Mouse (Mus musculus): ENCODE results near the gene Arhgap6. TPM values are rescaled to one million over a fixed set of nuclear protein-coding genes. Genes with fewer than 3 reads are reported as not detected.

Gene Arhgap6
- polyA plus RNA-seq, 1 experiment, result 1.9 TPM

DNA sequence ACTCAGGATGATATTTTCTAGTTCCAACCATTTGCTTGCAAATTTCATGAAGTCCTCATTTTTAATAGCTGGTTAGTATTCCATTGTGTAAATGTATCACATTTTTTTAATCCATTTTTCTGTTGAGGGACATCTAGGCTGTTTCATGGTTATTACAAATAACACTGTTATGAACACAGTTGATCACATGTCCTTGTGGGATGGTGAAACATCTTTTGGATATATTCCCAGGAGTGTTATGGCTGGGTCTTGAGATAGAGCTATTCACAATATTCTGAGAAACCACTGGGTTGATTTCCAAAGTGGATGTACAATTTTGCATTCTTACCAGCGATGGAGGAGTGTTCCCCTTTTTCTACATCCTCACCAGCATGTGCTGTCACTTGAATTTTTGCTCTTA is 137.5 kb downstream of the Arhgap6 start:
- no peak overlapping the region for H3K27ac ChIP-seq (replicated peaks; ENCODE audit: low read depth, low read length)
- no peaks in the 10 kb centered on the region for H3K4me1 ChIP-seq (ENCODE audit: control insufficient read depth, insufficient read depth, insufficient read length, low read length)
- H3K4me3 ChIP-seq (ENCODE audit: insufficient read depth, low read depth, low read length), result no peak overlapping the region

DNA sequence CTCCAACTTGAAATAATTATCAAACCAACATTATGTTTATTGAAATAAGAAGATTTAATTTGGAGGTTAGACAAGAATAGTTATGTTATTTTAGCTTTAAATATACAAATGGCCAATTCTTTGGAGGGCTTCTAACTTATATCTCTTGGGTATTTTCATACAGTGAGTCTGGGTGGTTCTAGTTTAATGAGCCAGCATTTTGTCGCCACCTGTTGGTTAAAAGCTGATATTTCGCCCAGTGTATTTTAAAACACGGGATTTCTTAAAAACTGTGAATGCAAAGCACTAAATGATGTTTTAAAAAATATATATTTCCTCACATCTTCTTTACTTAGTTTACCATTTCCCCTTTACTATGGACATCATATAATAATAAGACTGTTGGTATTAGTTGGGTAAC is 140.5 kb downstream of the Arhgap6 start:
- Histone ChIP-seq H3K27ac (replicated peaks; ENCODE audit: low read depth, low read length) (no peak overlapping the region), H3K4me1 (ENCODE audit: control insufficient read depth, insufficient read depth, insufficient read length, low read length) (no peaks in the 10 kb centered on the region), H3K4me3 (ENCODE audit: insufficient read depth, low read depth, low read length) (no peak overlapping the region)

DNA sequence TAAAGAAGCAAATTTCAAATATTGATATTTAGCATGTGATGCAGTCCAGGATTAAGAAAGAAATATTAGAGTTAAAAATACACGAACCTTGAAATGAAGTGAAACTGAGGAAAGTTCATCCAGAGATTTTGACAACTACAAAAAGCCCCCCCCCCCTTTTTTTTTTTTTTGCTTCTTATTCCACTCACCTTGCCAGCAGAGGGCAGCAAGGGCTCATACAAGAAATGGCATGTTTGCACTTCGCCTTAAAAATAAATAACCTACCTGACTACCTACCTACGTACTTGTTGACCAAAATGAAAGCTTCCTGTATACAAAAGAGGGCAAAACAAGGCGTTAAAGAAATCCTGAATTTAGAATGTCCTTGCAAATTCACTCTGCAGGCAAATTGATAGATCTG is 143.0 kb downstream of the Arhgap6 start:
- Histone ChIP-seq H3K4me3 (ENCODE audit: insufficient read depth, low read depth, low read length) (no peak overlapping the region), H3K27ac (replicated peaks; ENCODE audit: low read depth, low read length) (no peak overlapping the region), H3K4me1 (ENCODE audit: control insufficient read depth, insufficient read depth, insufficient read length, low read length) (no peaks in the 10 kb centered on the region)

DNA sequence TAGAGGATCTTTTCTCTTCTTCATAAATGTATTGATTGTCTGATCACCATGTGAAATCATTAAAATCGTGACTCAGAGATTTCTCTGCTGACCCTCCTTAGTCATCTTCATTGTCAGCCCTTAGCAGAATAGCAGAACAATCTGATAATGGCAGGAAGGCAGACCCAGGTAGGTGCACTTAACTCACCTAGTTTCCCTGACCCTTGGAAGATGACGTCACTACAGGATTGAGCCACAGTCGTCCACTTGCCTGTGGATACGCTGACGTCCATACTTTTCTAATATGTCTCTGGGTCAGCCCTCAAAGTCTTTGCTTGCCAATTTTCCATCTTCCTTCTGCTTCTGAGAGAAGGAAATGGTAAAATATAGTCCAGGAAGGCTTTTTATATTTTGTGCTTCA is 146.8 kb downstream of the Arhgap6 start:
- Histone ChIP-seq H3K4me3 (ENCODE audit: insufficient read depth, low read depth, low read length) (no peak overlapping the region), H3K27ac (replicated peaks; ENCODE audit: low read depth, low read length) (no peak overlapping the region), H3K4me1 (ENCODE audit: control insufficient read depth, insufficient read depth, insufficient read length, low read length) (no peaks in the 10 kb centered on the region)

DNA sequence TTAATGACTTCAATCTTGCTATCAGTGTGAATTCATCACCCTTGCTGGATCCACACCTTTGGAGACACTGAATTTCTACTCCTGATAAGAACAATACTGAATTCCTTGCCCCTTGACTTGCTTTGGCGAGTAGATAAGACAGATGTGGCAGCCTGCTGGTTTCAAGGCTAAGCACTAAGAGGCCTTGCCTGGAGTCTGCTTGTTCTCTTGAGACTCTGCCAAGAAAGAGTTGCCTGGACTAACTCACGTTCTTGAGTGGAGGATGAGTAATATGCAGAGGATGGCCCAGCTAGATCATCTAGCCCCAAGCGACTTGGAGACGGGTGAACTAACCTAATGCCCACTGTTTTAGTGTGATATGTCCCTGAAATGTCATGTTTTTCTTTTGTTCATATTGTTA is 148.3 kb downstream of the Arhgap6 start:
- Histone ChIP-seq H3K27ac (replicated peaks; ENCODE audit: low read depth, low read length) (no peak overlapping the region), H3K4me3 (ENCODE audit: insufficient read depth, low read depth, low read length) (no peak overlapping the region), H3K4me1 (ENCODE audit: control insufficient read depth, insufficient read depth, insufficient read length, low read length) (no peaks in the 10 kb centered on the region)

DNA sequence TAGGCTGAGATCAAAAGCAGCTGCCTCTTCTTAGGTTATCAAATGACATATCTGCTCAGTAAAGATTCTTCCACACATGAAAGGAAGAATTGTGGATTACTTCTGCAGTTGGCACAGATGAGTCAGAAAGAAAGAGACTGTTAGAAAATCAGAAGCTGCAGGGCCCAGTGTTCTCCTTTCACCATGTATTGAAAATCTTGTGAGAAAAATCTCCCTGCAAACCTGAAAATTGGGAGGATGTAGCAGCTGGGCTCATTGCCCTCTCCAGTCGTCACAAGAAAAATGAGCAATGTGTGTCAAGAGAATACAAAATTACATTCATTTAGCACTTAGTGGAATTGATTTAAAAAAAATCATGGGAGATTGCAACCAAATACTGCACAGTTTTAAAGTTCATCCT is 180.5 kb downstream of the Arhgap6 start:
- H3K27ac ChIP-seq (replicated peaks; ENCODE audit: low read depth, low read length), result no peak overlapping the region
- H3K4me1 ChIP-seq (ENCODE audit: control insufficient read depth, insufficient read depth, insufficient read length, low read length), result no peaks in the 10 kb centered on the region
- H3K4me3 ChIP-seq (ENCODE audit: insufficient read depth, low read depth, low read length), result no peak overlapping the region

DNA sequence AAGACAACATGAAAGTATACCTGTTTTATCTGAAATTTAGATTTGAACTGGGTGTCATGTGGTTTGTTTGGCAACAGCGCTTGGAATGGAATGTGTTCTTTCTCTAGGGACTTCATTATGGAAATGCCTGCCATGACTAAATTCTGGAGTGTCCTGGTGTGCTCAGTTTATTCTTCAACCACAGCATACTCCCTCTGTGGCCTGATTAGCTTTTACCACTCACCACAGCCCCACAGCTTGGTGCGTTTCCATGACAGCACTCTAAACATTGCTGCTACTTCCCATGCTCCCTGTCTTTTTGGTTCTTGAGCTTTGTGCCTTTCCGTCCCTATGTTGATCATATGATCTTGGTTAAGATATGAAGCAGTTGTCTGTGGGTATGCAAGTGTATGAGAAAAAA is 182.9 kb downstream of the Arhgap6 start:
- no peak overlapping the region for H3K4me3 ChIP-seq (ENCODE audit: insufficient read depth, low read depth, low read length)
- H3K4me1 ChIP-seq (ENCODE audit: control insufficient read depth, insufficient read depth, insufficient read length, low read length), result no peaks in the 10 kb centered on the region
- H3K27ac ChIP-seq (replicated peaks; ENCODE audit: low read depth, low read length), result no peak overlapping the region

DNA sequence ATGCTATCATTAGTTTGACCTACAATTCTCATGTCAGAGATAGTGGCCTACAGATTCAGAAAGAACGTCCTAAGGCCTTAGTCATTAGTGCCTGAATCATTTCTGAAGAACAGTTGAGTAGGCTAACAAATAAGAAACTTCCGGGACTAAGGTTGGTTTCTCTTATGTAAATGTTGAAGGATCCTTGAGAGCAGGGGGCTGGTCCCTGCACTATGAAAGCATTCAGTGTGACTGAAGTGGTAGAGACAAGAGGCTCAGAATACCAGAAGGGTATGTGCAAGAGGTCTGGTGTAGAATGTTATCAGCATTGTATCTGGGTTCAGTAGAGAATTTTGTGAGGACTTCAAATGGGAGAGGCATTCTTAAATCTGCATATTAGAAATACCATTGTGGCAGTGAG is 185.5 kb downstream of the Arhgap6 start:
- Histone ChIP-seq H3K4me1 (ENCODE audit: control insufficient read depth, insufficient read depth, insufficient read length, low read length) (no peaks in the 10 kb centered on the region), H3K27ac (replicated peaks; ENCODE audit: low read depth, low read length) (no peak overlapping the region), H3K4me3 (ENCODE audit: insufficient read depth, low read depth, low read length) (no peak overlapping the region)

DNA sequence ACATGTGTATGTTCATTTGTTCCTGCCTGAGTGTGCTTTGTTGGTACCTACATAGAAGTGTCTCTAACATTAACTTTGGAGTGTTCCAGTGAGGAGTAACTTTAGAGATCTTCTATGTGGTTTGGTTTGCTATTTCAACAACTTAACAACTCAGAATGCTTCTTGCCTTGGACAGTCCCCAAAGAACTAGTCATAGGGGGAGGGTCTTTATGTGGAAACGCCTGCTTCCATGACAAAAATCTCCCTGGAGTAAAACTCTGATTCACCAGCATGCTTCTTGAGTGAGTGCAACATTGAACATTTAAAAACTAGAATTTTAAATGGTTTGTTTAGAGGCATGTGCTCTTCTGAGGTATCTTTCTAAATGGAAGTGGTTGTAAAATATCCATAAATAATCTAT is 212.2 kb downstream of the Arhgap6 start:
- Histone ChIP-seq H3K4me3 (ENCODE audit: insufficient read depth, low read depth, low read length) (no peak overlapping the region), H3K27ac (replicated peaks; ENCODE audit: low read depth, low read length) (no peak overlapping the region), H3K4me1 (ENCODE audit: control insufficient read depth, insufficient read depth, insufficient read length, low read length) (no peaks in the 10 kb centered on the region)

DNA sequence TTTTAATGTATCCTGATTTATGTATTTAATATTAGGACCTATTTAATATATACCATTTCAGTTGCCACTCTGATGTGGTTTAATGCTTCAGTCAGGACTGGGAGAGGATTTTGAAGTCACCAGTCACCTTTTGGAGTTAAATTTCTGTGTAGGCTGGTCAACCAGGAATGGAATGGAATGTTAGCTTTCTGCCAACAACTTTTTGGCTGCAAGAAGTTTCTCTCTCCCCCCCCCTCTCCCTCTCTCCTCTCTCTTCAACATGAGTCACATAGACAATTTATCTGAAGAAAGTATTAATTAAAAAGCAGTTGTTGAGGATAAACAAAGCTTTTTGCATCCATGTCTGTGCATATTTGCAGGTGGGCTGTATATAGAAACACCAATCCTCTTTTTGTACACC is 217.8 kb downstream of the Arhgap6 start:
- Histone ChIP-seq H3K4me3 (ENCODE audit: insufficient read depth, low read depth, low read length) (no peak overlapping the region), H3K27ac (replicated peaks; ENCODE audit: low read depth, low read length) (no peak overlapping the region), H3K4me1 (ENCODE audit: control insufficient read depth, insufficient read depth, insufficient read length, low read length) (no peaks in the 10 kb centered on the region)

DNA sequence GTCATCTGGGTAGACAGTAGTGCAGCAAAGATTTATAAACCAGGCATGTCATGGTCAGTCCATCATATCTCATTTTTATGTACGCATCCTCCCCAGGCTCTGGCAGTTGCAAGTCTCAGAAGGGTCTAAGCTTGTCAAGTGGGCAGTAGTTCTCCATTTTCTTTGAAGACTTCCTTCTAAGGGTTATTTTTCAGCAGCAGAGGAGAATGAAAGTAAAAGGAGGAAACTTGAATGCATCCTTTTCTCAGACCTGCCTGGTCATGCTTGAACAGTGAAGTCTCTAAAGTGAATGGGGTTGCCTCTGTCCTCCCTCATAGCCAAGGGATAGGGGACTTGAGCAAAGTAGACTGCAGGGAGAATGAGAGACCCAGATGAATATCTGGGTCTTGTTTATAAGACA is 239.5 kb downstream of the Arhgap6 start:
- H3K4me1 ChIP-seq (ENCODE audit: control insufficient read depth, insufficient read depth, insufficient read length, low read length), result no peaks in the 10 kb centered on the region
- H3K27ac ChIP-seq (replicated peaks; ENCODE audit: low read depth, low read length), result no peak overlapping the region
- H3K4me3 ChIP-seq (ENCODE audit: insufficient read depth, low read depth, low read length), result no peak overlapping the region

DNA sequence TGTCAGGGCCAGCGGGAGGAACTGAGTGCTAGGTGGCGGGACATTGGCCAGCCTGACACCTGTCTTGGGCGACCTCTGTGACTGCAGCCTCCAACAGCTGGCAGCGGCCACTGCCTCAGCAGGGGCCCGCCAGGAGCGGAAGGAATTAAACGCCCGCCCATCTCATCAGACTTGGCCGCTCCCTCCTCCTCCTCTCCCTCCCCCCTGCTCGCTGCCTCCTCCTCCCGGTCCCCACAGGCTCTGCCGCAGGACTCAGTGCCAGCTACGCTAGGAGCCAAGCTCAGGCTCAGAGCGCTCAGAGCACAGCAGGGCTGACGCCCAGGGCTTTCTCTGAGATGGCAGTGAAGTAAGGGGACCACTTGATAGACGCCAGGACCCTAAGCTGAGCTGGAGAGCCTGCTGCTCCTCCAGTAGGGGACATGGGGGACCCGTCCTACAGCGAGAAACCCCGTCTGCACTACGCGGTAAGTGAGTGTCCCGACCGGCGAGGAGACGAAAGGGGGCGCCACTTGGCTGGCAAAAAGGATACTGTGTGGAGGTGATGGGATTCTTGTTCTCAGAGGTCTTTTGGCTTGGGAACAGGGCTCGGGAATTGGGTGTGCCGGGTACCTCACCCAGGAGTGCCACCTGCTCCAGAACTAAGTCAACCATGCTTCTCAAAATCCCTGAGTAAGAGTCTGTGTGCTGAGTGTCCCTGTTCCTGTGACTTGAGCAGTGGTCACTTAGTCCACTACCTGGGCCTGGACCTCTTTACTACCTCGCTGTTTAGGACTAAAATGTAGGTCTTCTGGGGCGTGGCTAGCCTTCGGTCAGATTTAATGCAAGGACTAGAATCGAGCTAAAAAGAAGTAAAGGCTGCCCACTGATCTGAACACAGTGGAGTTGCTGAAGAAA is 241.8 kb downstream of the Arhgap6 start:
- Histone ChIP-seq H3K4me1 (ENCODE audit: control insufficient read depth, insufficient read depth, insufficient read length, low read length) (no peaks in the 10 kb centered on the region), H3K27ac (replicated peaks; ENCODE audit: low read depth, low read length) (peak overlapping the region; percentile 45), H3K4me3 (ENCODE audit: insufficient read depth, low read depth, low read length) (peak overlapping the region; percentile 62)

DNA sequence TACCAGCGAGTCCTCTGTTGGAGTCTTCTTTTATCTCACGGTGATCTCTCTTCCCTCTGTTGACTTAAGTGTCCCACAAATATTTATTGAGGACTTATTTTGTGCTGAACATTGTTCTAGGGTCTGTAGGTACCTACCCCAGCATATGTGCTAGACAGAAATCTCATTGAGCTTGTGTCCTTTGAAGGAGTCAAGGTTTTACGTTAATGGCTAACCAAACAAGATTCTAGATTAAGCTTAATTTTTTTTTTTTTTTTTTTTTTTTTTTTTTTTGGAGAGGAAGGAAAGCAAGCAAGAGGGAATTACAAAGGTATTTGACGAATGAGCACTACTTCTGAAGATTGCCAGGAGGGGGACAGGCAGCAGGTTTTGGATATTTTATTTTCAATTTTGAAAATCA is 242.5 kb downstream of the Arhgap6 start:
- no peak overlapping the region; the same call in 1 of the 2 replicates for H3K27ac ChIP-seq (replicated peaks; ENCODE audit: low read depth, low read length)
- no peaks in the 10 kb centered on the region for H3K4me1 ChIP-seq (ENCODE audit: control insufficient read depth, insufficient read depth, insufficient read length, low read length)
- peak overlapping the region; percentile 62; the same call in 1 of the 2 replicates for H3K4me3 ChIP-seq (ENCODE audit: insufficient read depth, low read depth, low read length)

DNA sequence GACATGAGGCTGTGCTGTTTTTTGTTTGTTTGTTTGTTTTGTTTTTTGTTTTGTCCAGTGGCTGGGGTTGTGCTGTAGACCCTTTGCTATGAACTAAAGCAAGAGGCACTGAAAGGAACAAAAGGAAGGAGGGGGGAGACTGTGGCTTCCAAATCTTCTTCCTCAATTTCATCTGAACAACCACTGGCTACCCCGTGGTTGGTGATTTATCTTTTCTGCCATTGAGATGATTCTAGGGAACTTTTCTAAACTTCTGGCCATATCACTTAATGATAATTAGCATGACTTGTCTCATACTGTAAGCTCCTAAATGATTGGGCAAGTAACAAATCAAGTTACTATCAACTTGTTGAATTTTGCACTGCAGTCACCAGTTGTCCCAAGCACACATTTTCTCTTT is 249.0 kb downstream of the Arhgap6 start:
- Histone ChIP-seq H3K4me1 (ENCODE audit: control insufficient read depth, insufficient read depth, insufficient read length, low read length) (no peaks in the 10 kb centered on the region), H3K4me3 (ENCODE audit: insufficient read depth, low read depth, low read length) (no peak overlapping the region), H3K27ac (replicated peaks; ENCODE audit: low read depth, low read length) (no peak overlapping the region)

DNA sequence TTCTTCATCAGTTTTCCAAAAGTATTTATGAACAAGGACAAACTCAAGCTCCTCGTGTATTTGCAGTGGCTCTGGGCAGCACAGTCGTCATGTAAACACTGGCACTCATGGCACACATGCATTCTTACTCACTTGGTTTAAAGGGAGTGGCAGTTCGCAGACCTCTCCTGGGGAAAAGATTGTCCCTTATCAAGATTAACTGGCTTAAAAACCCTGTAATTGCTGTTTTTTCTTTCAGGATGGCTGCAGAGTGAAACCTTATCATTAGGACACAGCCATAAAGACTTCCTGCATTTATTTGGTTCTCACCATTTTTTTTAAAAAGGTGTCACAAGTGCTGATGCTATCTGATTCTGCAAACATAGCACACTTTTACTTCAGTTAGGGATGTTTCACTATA is 252.7 kb downstream of the Arhgap6 start:
- Histone ChIP-seq H3K4me3 (ENCODE audit: insufficient read depth, low read depth, low read length) (no peak overlapping the region), H3K4me1 (ENCODE audit: control insufficient read depth, insufficient read depth, insufficient read length, low read length) (no peaks in the 10 kb centered on the region)

DNA sequence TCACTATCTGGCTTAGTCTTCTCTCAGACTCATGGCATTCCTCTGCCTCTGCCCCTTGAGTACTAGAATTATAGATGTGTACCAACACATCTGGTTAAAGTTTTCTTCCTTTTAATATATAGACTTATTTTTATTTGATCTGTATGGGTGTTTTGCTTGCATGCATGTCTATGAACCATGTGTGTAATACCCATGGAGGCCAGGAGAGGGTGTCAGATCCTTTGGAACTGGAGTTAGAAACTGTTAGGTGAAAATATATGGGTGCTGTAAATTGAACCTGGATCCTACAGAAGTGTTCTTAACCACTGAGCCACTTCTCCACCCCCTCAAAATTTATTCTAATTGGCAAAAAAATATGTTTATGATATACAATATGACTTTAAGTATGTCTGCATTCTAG is 254.7 kb downstream of the Arhgap6 start:
- Histone ChIP-seq H3K27ac (replicated peaks; ENCODE audit: low read depth, low read length) (no peak overlapping the region), H3K4me1 (ENCODE audit: control insufficient read depth, insufficient read depth, insufficient read length, low read length) (no peaks in the 10 kb centered on the region), H3K4me3 (ENCODE audit: insufficient read depth, low read depth, low read length) (no peak overlapping the region)

More for the DNA sequence above, 252.7 kb downstream of the Arhgap6 start:
- no peak overlapping the region for H3K27ac ChIP-seq (replicated peaks; ENCODE audit: low read depth, low read length)
